Mouse (Mus musculus) myocyte (in vitro differentiated cells): Measurements from ENCODE around the gene BC035044. TPM values are rescaled to one million over a fixed set of nuclear protein-coding genes. Genes with fewer than 3 reads are reported as not detected.
"Not testable (repeated sequence)": the region's sequence is repeated elsewhere in the genome, so short reads cannot be mapped to it uniquely, and the experiment has no call there.

Source experiments
- H3K27me3 ChIP-seq: one replicate; pipeline ENCODE4 v1.6.1; 2011; ENCODE audit not compliant: control insufficient read depth, insufficient read depth, insufficient read length
- H3K36me3 ChIP-seq: one replicate; pipeline ENCODE4 v1.6.1; 2011; ENCODE audit not compliant: control insufficient read depth, insufficient read depth
- H3K4me2 ChIP-seq: one replicate; pipeline ENCODE4 v1.6.1; 2011; ENCODE audit warnings: low read depth, control low read depth
- H3K4me3 ChIP-seq: one replicate; pipeline ENCODE4 v1.5.1; 2011; ENCODE audit warnings: mild to moderate bottlenecking, control low read depth, moderate library complexity
- H3K79me2 ChIP-seq: one replicate; pipeline ENCODE4 v1.6.1; 2011; ENCODE audit not compliant: control insufficient read depth, insufficient read depth
- H3ac ChIP-seq: one replicate; pipeline ENCODE4 v1.6.1; 2011; ENCODE audit not compliant: control insufficient read depth, insufficient read length
- CEBPB ChIP-seq: IDR thresholded peaks from 2 replicates; pipeline ENCODE4 v1.6.1; 2011; ENCODE audit warnings: mild to moderate bottlenecking, moderate library complexity; ENCODE audit not compliant: poor library complexity, insufficient read depth, severe bottlenecking
- E2F4 ChIP-seq: IDR thresholded peaks from one replicate; pipeline ENCODE4 v1.6.1; 2011; ENCODE audit warnings: mild to moderate bottlenecking, control low read depth, moderate library complexity; ENCODE audit not compliant: insufficient read depth
- MAX ChIP-seq: IDR thresholded peaks from one replicate; pipeline ENCODE4 v1.6.1; 2011; ENCODE audit warnings: low read depth, mild to moderate bottlenecking, control low read depth
- MYOD1 ChIP-seq, 3 experiments: IDR thresholded peaks; one replicate each; pipeline ENCODE4 v1.6.1; 2011; ENCODE audit warnings: control low read depth in 2 of 3, low read depth in 2 of 3, mild to moderate bottlenecking in 2 of 3, moderate library complexity in 1 of 3; ENCODE audit not compliant: insufficient read length in 2 of 3, control insufficient read depth in 1 of 3
- MYOG ChIP-seq, 3 experiments: IDR thresholded peaks; one replicate each; pipeline ENCODE4 v1.6.1; 2011; ENCODE audit warnings: control low read depth in 2 of 3, low read depth in 2 of 3, mild to moderate bottlenecking in 2 of 3; ENCODE audit not compliant: insufficient read length in 2 of 3, control insufficient read depth in 1 of 3, insufficient read depth in 1 of 3
- POLR2A ChIP-seq: IDR thresholded peaks from one replicate; pipeline ENCODE4 v1.6.1; 2011; ENCODE audit warnings: low read depth, mild to moderate bottlenecking, control low read depth, moderate library complexity; ENCODE audit not compliant: insufficient read length
- POLR2AphosphoS2 ChIP-seq: IDR thresholded peaks from one replicate; pipeline ENCODE4 v1.6.1; 2011; ENCODE audit warnings: low read depth, control low read depth; ENCODE audit not compliant: insufficient read length
- REST ChIP-seq: IDR thresholded peaks from one replicate; pipeline ENCODE4 v1.6.1; 2011; ENCODE audit warnings: mild to moderate bottlenecking, control low read depth, moderate library complexity; ENCODE audit not compliant: insufficient read depth, insufficient read length
- SRF ChIP-seq: IDR thresholded peaks from one replicate; pipeline ENCODE4 v1.6.1; 2011; ENCODE audit warnings: low read depth; ENCODE audit not compliant: control insufficient read depth, insufficient read length
- TCF12 ChIP-seq: IDR thresholded peaks from one replicate; pipeline ENCODE4 v1.6.1; 2011; ENCODE audit warnings: mild to moderate bottlenecking, control low read depth; ENCODE audit not compliant: poor library complexity, insufficient read depth, severe bottlenecking
- TCF3 ChIP-seq: IDR thresholded peaks from one replicate; pipeline ENCODE4 v1.6.1; 2011; ENCODE audit warnings: low read depth, control low read depth; ENCODE audit not compliant: insufficient read length
- USF1 ChIP-seq: IDR thresholded peaks from one replicate; pipeline ENCODE4 v1.6.1; 2011; ENCODE audit warnings: low read depth, mild to moderate bottlenecking, control low read depth, moderate library complexity
- polyA plus RNA-seq: library from polyadenylated mRNA; unstranded; fragments of >200 nt; fragmentation: generic; extraction: Trizol; gene quantifications from one replicate; pipeline ENCODE4 v1.2.1, GENCODE M21; 2012; ENCODE audit warnings: missing spikeins

The BC035044 gene
- polyA plus RNA-seq, 1 experiment: not detected

GRCm38 (mm10) chr6:128818083-128818802 is 72.7 kb downstream of the BC035044 start:
- Histone ChIP-seq H3K27me3 (no peaks in the 10 kb centered on the region), H3K79me2 (no peaks in the 10 kb centered on the region), H3K4me3 (no peak overlapping the region), H3K36me3 (no peaks in the 10 kb centered on the region), H3ac (no peak overlapping the region), H3K4me2 (no peak overlapping the region)
- no peak for TF ChIP-seq REST

- Histone ChIP-seq H3K27me3 (no peaks in the 10 kb centered on the region), H3K36me3 (no peaks in the 10 kb centered on the region), H3K79me2 (no peaks in the 10 kb centered on the region), H3ac (no peak overlapping the region), H3K4me2 (no peak overlapping the region), H3K4me3 (no peak overlapping the region)
- TF ChIP-seq CEBPB (no peak), USF1 (no peak), POLR2A (no peak), MYOD1 (IDR thresholded peaks at IDR 0.05; ENCODE audit: control insufficient read depth in 1 of 3, insufficient read length in 2 of 3, low read depth in 2 of 3) (no peak), MAX (no peak), SRF (no peak), REST (no peak), MYOG (IDR thresholded peaks at IDR 0.05; ENCODE audit: control insufficient read depth in 1 of 3, insufficient read depth in 1 of 3, insufficient read length in 2 of 3, low read depth in 2 of 3) (no peak), POLR2AphosphoS2 (no peak), TCF3 (no peak), E2F4 (no peak), TCF12 (no peak)
Measured at GRCm38 (mm10) chr6:128808532-128808931, 82.4 kb downstream of the BC035044 start.

GRCm38 (mm10) chr6:128807021-128807420 is 83.9 kb downstream of the BC035044 start:
- TF ChIP-seq CEBPB (no peak), MYOG (IDR thresholded peaks at IDR 0.05; ENCODE audit: control insufficient read depth in 1 of 3, insufficient read depth in 1 of 3, insufficient read length in 2 of 3, low read depth in 2 of 3) (no peak), TCF12 (no peak), POLR2AphosphoS2 (no peak), USF1 (no peak), TCF3 (no peak), SRF (no peak), MAX (no peak)
- no peaks in the 10 kb centered on the region for H3K79me2 ChIP-seq
- H3K4me2 ChIP-seq: no peak overlapping the region
- H3ac ChIP-seq: no peak overlapping the region
- H3K27me3 ChIP-seq: no peaks in the 10 kb centered on the region
- H3K4me3 ChIP-seq: no peak overlapping the region
- H3K36me3 ChIP-seq: no peaks in the 10 kb centered on the region

- not testable (repeated sequence) for H3K4me3 ChIP-seq, H3K4me2 ChIP-seq, H3ac ChIP-seq, H3K27me3 ChIP-seq, H3K36me3 ChIP-seq, H3K79me2 ChIP-seq
Measured at GRCm38 (mm10) chr6:128804823-128805640, 85.9 kb downstream of the BC035044 start.

- no peak overlapping the region for H3ac ChIP-seq
- H3K79me2 ChIP-seq: no peaks in the 10 kb centered on the region
- H3K36me3 ChIP-seq: no peaks in the 10 kb centered on the region
- H3K27me3 ChIP-seq: no peaks in the 10 kb centered on the region
- TF ChIP-seq MYOD1 (IDR thresholded peaks at IDR 0.05; ENCODE audit: control insufficient read depth in 1 of 3, insufficient read length in 2 of 3, low read depth in 2 of 3) (no peak), E2F4 (peak; percentile 9)
- peak overlapping the region; percentile 83 for H3K4me2 ChIP-seq
- peak overlapping the region; percentile 13 for H3K4me3 ChIP-seq
Measured at GRCm38 (mm10) chr6:128802999-128803857, 87.7 kb downstream of the BC035044 start.
